Mouse (Mus musculus): ENCODE results near the gene Fibp. TPM values are rescaled to one million over a fixed set of nuclear protein-coding genes. Genes with fewer than 3 reads are reported as not detected.
A peak's percentile ranks its signal among the peaks of the same experiment; 100 is the strongest.

Gene Fibp
- total and polyA plus RNA-seq, 3 experiments = 21.9 to 63.5 TPM; not detected in 1

DNA sequence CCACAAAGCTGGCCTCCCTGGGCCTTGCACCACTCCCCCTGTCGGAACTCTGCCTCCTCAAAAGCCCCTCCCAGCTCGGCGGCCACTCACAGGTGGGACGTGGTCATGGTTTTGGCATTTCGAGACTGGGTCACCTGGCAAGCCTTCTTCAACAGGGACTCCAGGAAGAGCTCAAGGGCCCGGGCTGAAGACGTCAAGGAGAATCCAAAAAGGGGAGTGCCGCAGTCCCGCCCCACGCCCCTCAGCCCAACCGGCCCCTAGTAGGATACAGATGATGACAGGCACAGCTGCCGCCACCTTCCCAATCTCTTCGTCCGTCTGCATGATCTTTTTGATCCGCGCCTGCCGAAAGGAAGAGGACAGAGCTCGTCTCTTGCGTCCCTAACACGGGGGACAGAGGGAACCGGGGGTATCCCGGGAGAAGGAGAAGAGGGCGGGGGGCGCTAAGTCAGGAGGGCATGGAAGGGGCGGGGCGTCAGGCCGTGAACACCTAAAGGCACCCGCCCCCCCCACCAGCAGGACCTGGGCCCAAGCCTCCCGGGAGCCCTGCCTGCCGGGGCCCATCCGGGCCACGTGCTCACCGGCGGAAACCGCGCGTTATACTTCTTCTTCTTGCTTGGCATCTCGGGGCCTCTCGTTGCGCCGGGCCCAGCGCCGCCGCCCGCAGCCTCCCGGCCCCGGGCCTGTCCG, 36.2 kb upstream of the Fibp start:
- Histone ChIP-seq H3K27ac (ENCODE audit: control insufficient read depth, low read depth, low read length) (peak overlapping the region; percentile 84), H3K79me2 (ENCODE audit: control insufficient read depth, insufficient read depth, low read length, poor library complexity) (peaks cover 24% of the 10 kb centered on the region), H3K4me1 (ENCODE audit: control insufficient read depth in 1 of 2, insufficient read depth in 2 of 2, low read length in 2 of 2) (peaks cover 0 to 13% of the 10 kb centered on the region in 2 experiments; a peak in 1 of 4 replicates), H3K9me3 (replicated peaks; ENCODE audit: insufficient read depth, low read length) (no peaks in the 10 kb centered on the region), H3K4me3 (ENCODE audit: control insufficient read depth in 1 of 2, insufficient read depth in 1 of 2, low read depth in 2 of 2, low read length in 2 of 2) (peak overlapping the region; percentile 94 to 95), H3K36me3 (ENCODE audit: control insufficient read depth in 1 of 2, insufficient read depth in 2 of 2, low read length in 2 of 2) (peaks cover 0 to 2% of the 10 kb centered on the region in 2 experiments; a peak in 2 of 4 replicates), H3K9ac (ENCODE audit: control insufficient read depth, low read depth, low read length, poor library complexity, severe bottlenecking) (peak overlapping the region; percentile 96), H3K27me3 (ENCODE audit: control insufficient read depth in 1 of 2, insufficient read depth in 2 of 2, low read length in 2 of 2) (no peaks in the 10 kb centered on the region)
- peak; percentile 86 for DNase-seq (ENCODE audit: low read depth, low spot score)
- TF ChIP-seq MAX (IDR thresholded peaks at IDR 0.05; ENCODE audit: low read length) (peak; percentile 71; the same call in 1 of the 2 replicates), ETS1 (IDR thresholded peaks at IDR 0.05; ENCODE audit: low read depth, low read length) (peak; percentile 3; the same call in 1 of the 2 replicates), USF1 (IDR thresholded peaks at IDR 0.05; ENCODE audit: low read depth, low read length) (peak; percentile 49; the same call in 1 of the 2 replicates), MXI1 (IDR thresholded peaks at IDR 0.05; ENCODE audit: low read depth, low read length) (peak; percentile 76; the same call in 1 of the 2 replicates), CHD2 (IDR thresholded peaks at IDR 0.05; ENCODE audit: low read length) (no peak), ZKSCAN1 (IDR thresholded peaks at IDR 0.05; ENCODE audit: low read depth, low read length) (no peak), CTCF (IDR thresholded peaks at IDR 0.05 in 2 of 3, conservative IDR thresholded peaks at IDR 0.05 in 1 of 3; ENCODE audit: control insufficient read depth in 1 of 3, insufficient read depth in 1 of 3, low read depth in 2 of 3, low read length in 3 of 3, poor library complexity in 1 of 3, severe bottlenecking in 1 of 3) (no peak), POLR2A (IDR thresholded peaks at IDR 0.05; ENCODE audit: control insufficient read depth in 1 of 2, insufficient read depth in 1 of 2, low read depth in 1 of 2, low read length in 2 of 2, poor library complexity in 1 of 2) (peak; percentile 47 to 50; a peak in 2 of 4 replicates), ZMIZ1 (IDR thresholded peaks at IDR 0.05; ENCODE audit: low read depth, low read length) (no peak), POLR2AphosphoS2 (IDR thresholded peaks at IDR 0.05; ENCODE audit: low read length) (no peak), NELFE (IDR thresholded peaks at IDR 0.05; ENCODE audit: low read depth, low read length) (peak; percentile 44; the same call in 1 of the 2 replicates)

DNA sequence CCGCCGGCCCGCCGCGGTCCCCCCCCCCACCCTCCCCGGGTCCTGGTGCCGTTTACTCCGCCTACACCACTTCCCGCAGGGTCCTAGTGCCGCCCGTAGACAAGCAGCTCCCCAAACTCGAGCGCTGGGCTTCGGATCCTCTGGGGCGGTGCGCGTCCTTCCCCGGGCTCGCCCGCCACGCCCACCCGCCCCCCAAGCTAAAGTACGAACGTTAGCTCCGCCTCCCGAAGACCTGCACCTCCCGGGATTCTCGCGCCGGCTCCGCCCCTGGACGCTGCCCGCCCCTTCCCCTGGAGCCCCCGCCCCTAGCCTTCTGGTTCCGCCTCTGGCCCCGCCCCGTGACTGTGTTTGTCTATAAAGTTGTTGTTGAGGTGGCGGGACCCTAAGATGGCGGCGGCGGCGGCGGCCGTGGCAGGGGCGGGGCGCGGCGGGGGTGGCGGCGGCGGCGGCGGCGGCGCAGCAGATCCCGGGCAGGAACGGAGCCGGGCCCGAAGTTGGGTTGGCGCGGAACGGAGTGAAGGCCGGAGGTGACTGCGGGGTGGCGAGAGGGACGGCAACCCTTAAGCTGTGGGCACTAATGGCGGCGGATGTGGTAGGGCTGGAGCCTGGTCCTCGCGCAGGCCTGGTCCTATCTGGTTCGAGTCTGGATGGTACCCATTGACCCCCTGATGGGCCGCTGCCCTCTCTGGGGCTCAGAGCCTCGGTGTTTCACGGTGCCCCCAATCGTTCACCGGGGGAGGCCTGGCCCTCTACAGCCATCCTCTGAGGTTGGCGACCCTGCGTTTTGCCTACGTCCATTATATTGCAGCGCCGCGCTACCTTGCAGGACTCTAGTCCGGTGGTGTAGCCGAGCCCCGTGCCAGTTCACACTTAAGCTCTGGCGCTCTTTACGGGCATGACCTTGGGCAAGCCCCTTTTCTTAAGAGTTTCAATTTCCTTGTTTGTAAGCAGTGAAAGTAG, 35.4 kb upstream of the Fibp start, which contains the start of the genes Drap1 and AI837181:
Drap1 (minus strand) TSS at position 198 of the 960 bp plus-strand sequence.
AI837181 (plus strand) TSS at position 363 of the 960 bp plus-strand sequence.
- Histone ChIP-seq H3K4me3 (ENCODE audit: control insufficient read depth in 1 of 2, insufficient read depth in 1 of 2, low read depth in 2 of 2, low read length in 2 of 2) (peak within 1 kb of the TSS; percentile 94 to 100), H3K4me1 (ENCODE audit: control insufficient read depth in 1 of 2, insufficient read depth in 2 of 2, low read length in 2 of 2) (peaks cover 0 to 13% of the 10 kb centered on the region in 2 experiments; a peak in 1 of 4 replicates), H3K27me3 (ENCODE audit: control insufficient read depth in 1 of 2, insufficient read depth in 2 of 2, low read length in 2 of 2) (no peaks in the 10 kb centered on the region), H3K36me3 (ENCODE audit: control insufficient read depth in 1 of 2, insufficient read depth in 2 of 2, low read length in 2 of 2) (peaks cover 0 to 2% of the 10 kb centered on the region in 2 experiments; a peak in 2 of 4 replicates), H3K9ac (ENCODE audit: control insufficient read depth, low read depth, low read length, poor library complexity, severe bottlenecking) (peak within 1 kb of the TSS; percentile 96), H3K79me2 (ENCODE audit: control insufficient read depth, insufficient read depth, low read length, poor library complexity) (peaks cover 24% of the 10 kb centered on the region), H3K9me3 (replicated peaks; ENCODE audit: insufficient read depth, low read length) (no peaks in the 10 kb centered on the region), H3K27ac (ENCODE audit: control insufficient read depth, low read depth, low read length) (peak within 1 kb of the TSS; percentile 84)
- DNase-seq (ENCODE audit: low read depth, low spot score) = peak; percentile 98
- no peak for TF ChIP-seq USF2 (IDR thresholded peaks at IDR 0.05; ENCODE audit: borderline replicate concordance in 1 of 2, insufficient read depth in 1 of 2, low read depth in 1 of 2, low read length in 2 of 2)
- TF ChIP-seq MXI1 (IDR thresholded peaks at IDR 0.05; ENCODE audit: low read depth, low read length) = peak; percentile 33; the same call in 1 of the 2 replicates
- peak; percentile 59 for TF ChIP-seq ELF1 (IDR thresholded peaks at IDR 0.05; ENCODE audit: low read depth, low read length)
- no peak for TF ChIP-seq ZC3H11A (IDR thresholded peaks at IDR 0.05; ENCODE audit: low read depth, low read length)
- no peak for TF ChIP-seq GABPA (IDR thresholded peaks at IDR 0.05; ENCODE audit: low read depth, low read length)
- peak; percentile 50; the same call in 1 of the 2 replicates for TF ChIP-seq USF1 (IDR thresholded peaks at IDR 0.05; ENCODE audit: low read depth, low read length)
- TF ChIP-seq UBTF (IDR thresholded peaks at IDR 0.05; ENCODE audit: borderline replicate concordance, insufficient read depth, low read depth, low read length) = 0 out of 2 replicates have a peak, but pooled peaks have one; percentile 82
- peak in 1 of 2 experiments; percentile 68; a peak in 3 of 4 replicates for TF ChIP-seq POLR2A (IDR thresholded peaks at IDR 0.05; ENCODE audit: control insufficient read depth in 1 of 2, insufficient read depth in 1 of 2, low read depth in 1 of 2, low read length in 2 of 2, poor library complexity in 1 of 2)
- peak; percentile 18 for TF ChIP-seq NELFE (IDR thresholded peaks at IDR 0.05; ENCODE audit: low read depth, low read length)
- peak; percentile 75 for TF ChIP-seq SIN3A (IDR thresholded peaks at IDR 0.05; ENCODE audit: low read length)
- TF ChIP-seq MAX (IDR thresholded peaks at IDR 0.05; ENCODE audit: low read length) = peak; percentile 27
- TF ChIP-seq NRF1 (IDR thresholded peaks at IDR 0.05; ENCODE audit: insufficient read depth, low read depth, low read length, poor library complexity, severe bottlenecking) = peak; percentile 31; the same call in 1 of the 2 replicates
- no peak for TF ChIP-seq E2F4 (IDR thresholded peaks at IDR 0.05; ENCODE audit: borderline replicate concordance, low read depth, low read length)
- TF ChIP-seq EP300 (IDR thresholded peaks at IDR 0.05; ENCODE audit: low read depth in 1 of 2, low read length in 2 of 2) = peak in 1 of 2 experiments; percentile 4; a peak in 1 of 4 replicates
- TF ChIP-seq HCFC1 (IDR thresholded peaks at IDR 0.05; ENCODE audit: low read depth, low read length) = peak; percentile 76
- TF ChIP-seq MAZ (IDR thresholded peaks at IDR 0.05; ENCODE audit: low read depth, low read length) = peak; percentile 79; the same call in 1 of the 2 replicates
- TF ChIP-seq JUND (IDR thresholded peaks at IDR 0.05; ENCODE audit: low read depth, low read length) = no peak
